Mouse (Mus musculus) megakaryocyte-erythroid progenitor cell, adult 5-6 weeks (primary cell): ENCODE measurements around the gene Neurl2. TPM values are rescaled to one million over a fixed set of nuclear protein-coding genes. Genes with fewer than 3 reads are reported as not detected.
"Not testable (repeated sequence)": the region's sequence is repeated elsewhere in the genome, so short reads cannot be mapped to it uniquely, and the experiment has no call there.

Experiments
- ATAC-seq: replicated peaks from 2 replicates; pipeline ENCODE4 v1.8.0; 2016; ENCODE audit warnings: mild to moderate bottlenecking, inconsistent platforms; ENCODE audit not compliant: severe bottlenecking, poor library complexity, low FRiP score, low TSS enrichment
- total RNA-seq, 2 experiments: library from RNA; stranded (forward) in 1 of 2; stranded (reverse) in 1 of 2; fragments of 200-1000, 215-1000 nt in 1 of 2; fragments of >200 nt in 1 of 2; fragmentation: Nextera tagmentation in 1 of 2; gene quantifications; 2 replicates each; pipeline ENCODE4 v1.2.3; 2014 to 2017

Neurl2 gene
- total RNA-seq (2014; fragmentation: Nextera tagmentation) = 0.26 and 1.8 TPM in 2 replicates
- total RNA-seq (2017) = 2.3 TPM in 1 of 2 replicates, not detected in the other

GRCm38 (mm10) chr2:164833314-164833959 is at the start of gene Neurl2:
Gene Neurl2, minus strand, starts transcription at chr2:164833456.
- peak; percentile 62 for ATAC-seq

DNA sequence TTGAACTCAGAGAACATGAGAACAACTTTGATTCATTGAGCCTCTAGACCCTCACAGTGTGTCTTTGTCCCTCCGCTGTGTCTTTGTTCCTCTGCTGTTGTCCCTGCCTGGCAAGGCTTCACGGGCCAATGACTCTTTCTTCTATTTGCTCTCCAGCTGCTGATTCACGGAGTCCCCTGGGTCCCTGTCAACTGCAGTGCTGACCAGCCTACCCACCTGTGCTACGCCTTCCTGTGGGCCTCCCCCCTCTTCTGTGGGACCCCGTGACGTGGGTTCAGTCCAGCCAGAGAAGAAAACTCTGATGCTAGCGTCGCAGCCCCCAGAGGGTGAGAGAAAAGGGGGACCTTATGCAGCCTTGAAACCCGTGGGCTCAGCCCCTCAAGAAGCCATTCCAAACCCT is 49.4 kb upstream of the Neurl2 start:
- ATAC-seq = no peak

DNA sequence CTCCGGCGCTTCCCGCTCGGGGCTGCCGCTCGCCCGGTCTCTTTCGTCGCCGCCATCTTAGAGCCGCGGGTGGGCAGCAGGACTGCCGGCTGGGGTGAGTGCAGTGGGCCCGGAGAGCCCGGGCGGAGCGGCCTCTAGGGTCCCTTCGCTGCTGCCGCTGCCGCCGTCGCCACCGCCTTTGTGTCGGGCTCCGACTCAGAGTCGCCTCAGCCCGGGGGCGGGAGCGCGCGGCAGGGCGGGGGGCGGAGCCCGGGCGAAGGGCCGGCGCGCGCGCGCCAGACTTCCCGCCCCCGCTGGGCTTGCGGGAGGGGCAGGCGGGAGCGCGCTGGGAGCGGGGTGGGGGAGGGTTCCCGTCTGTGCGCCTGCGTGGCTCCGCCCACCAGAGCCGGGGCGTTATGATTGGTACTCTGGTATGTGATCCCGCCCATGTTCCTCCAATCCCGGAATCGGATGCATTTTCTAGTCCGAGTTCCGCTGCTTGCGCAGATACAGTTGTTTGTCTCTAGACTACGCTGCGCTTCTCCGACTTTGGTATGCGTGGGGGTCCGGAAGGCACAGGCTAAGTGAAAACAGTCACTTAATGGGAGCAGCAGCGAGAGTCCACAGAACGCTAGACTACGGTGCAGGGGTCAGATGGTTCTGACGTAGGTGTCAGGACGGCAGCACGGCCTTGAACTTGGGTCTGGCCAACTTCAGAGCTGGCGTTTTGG is 46.5 kb upstream of the Neurl2 start:
- peak; percentile 80 for ATAC-seq

DNA sequence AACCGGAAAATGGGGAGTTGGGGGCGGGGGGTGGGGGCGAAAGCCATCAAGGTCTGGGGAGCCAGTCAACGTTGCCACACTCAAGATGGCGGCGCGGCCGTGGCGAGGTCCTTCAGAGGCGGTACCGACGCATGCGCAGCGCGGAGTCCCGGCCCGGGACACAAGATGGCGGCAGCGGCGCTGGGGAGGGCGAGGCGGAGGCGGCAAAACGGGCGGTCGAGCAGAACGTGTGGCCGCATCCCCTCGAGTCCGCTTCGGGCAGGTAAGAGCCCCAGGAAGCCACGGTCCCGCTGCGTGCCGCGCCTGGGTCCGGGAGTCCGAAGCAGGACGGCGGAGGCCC is 45.9 kb upstream of the Neurl2 start, which contains the start of gene Pcif1:
Pcif1 (plus strand) TSS at position 77 of the 340 bp plus-strand sequence.
- peak; percentile 39 for ATAC-seq

- ATAC-seq = peak; percentile 54
Observed at GRCm38 (mm10) chr2:164878509-164879227, 45.4 kb upstream of the Neurl2 start.

GRCm38 (mm10) chr2:164877376-164878215 is 44.3 kb upstream of the Neurl2 start:
- not testable (repeated sequence) for ATAC-seq

- ATAC-seq = not testable (repeated sequence)
Observed at GRCm38 (mm10) chr2:164875648-164876047, 42.4 kb upstream of the Neurl2 start.

DNA sequence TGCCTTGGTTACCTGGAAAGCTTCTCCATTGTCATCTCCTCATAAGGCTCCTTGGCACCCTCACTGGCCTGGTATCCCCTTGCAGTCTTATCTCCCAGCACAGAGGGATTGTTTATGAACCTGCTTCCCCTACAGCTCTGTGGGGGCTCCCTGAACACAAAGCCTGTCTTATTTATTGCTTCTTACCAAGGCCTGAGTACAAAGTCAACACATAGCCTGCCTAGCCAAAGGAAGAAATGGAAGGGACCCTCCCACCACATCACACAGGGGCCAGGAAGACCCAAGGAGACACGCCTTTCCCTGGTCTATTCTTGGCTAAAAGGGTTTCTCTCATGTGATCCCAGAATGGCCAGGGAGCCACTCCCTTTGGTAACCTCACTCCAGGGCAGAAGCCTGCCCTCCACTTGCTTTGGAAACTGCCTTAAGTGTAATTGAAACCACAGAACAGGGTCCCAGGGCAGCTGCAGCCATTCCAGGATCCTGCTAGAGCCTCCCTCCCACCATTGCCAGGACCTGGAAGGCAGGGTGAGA is 41.0 kb upstream of the Neurl2 start:
- ATAC-seq = no peak

- ATAC-seq = no peak
Observed at GRCm38 (mm10) chr2:164873621-164874020, 40.4 kb upstream of the Neurl2 start.

DNA sequence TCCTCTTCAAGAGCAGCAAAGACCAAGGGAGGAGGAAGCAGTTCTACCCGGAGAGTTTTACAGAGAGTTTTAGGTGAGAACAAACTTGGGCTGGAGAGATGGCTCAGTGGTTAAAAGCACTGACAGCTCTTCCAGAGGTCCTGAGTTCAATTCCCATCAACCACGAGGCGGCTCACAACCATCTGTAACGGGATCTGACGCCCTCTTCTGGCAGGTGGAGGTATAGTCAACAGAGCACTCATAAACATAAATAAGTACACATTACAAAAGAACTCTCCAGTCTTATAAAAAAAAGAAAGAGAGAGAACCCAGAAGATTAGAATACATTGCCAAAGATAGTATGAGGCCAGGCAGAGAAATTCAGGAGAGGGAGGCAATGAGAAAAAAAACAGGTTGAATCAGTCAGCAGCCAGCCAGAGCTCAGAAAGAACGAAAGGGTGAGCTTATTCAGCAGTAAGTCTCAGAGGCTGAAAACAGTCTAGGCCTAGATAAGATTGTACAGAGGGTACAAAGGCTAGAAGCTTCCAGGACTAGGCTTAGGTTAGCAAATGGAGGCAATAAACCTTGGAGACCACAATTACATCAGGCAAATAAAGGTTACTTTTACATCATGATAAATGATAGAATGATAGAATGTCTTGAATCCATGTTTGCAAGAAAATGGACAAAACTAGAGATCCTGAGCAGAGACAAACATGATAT is 38.5 kb upstream of the Neurl2 start:
- no peak for ATAC-seq

DNA sequence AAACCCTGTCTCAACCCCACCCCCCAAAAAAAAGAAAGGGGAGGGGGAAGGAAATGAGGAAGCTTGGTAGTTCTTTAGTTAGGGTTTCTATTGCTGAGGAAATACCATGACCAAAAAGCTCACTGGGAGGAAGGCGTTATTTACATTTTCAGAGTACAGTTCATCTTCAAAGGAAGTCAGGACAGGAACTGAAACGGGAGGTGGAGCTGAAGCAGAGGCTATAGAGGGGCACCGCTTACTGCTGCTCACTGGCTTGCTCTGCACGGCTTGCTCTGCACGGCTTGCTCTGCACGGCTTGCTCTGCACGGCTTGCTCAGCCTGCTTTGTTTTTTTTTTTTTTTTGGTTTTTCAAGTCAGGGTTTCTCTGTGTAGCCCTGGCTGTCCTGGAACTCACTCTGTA is 35.2 kb upstream of the Neurl2 start:
- ATAC-seq = no peak

GRCm38 (mm10) chr2:164867566-164867965 is 34.3 kb upstream of the Neurl2 start:
- ATAC-seq = no peak

DNA sequence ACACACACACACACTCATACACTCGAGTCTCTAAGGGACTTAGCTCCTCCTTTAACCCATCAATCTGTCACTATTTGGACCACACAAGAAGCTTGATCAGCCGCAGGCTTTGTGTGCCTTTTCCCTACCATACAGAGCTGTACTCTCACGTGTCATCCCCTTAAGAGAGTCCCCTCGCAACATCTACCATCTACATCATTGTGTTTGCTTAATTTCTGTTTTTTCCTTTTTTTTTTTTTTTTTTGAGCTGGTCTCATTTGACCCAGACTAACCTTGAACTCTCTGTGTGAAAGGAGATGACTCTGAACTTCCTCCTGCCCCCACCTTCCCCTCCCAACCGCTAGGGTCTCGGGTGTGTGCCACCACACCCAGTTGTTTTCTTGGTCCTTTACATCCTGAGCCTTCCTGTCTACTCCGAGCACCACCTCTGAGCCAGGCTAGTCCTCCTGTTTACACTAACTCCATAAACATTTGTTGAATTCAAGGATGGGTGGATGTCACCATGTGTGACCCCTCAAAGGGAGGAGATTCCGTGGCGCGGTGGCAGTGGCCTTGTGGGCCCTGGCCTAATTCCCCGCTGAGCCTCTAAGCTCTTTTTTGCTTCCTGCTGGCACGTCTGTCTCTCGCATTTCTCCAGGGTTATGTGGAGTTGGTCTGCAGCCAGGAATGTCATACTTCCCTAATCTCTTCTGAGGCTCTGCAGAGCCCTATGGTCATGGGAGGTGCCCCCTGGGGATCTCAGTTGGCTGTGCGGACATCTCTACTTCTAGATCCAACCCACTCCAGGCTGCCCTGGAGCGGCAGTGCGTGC is 33.7 kb upstream of the Neurl2 start:
- 0 out of 2 replicates have a peak, but pooled peaks have one; percentile 25 for ATAC-seq

DNA sequence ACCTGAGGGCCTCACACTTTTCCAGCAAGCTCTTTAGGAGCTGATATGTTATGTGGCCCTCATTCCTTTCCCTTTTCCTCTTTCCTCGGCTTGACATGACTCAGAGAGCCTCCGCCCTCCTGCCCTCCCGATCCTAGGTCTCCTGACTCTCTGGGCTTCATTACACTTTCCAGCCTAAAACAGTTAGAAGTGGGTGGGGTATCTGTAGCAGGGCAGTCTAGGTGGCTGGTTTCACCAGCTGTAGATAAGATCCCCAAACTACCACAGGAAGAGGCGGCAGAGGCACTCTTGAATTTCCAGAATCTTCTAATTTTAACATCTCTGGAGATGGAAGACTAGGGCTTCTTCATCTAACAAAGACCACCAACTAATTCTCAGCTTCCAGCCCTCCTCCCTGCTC is 31.3 kb upstream of the Neurl2 start:
- peak; percentile 64 for ATAC-seq

DNA sequence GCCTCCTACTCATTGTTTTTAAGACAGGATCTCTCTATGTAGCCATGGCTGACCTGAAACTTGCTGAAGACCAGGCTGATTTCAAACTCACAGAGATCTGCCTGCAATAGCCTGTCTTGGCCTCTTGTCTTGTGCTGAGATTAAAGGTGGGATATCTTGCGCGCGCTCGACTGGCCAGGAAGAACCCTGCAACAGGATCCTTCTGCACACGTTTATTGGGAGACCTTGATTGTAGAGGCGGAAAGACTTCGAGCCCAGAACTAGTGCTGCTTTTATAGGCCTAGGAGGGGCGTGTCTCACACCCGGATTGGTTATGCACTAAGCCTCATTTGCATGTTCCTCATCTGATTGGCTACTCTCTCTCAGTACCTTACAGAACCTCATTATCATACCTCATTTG is 30.2 kb upstream of the Neurl2 start:
- ATAC-seq = not testable (repeated sequence)

GRCm38 (mm10) chr2:164862179-164862861 is 29.1 kb upstream of the Neurl2 start:
- no peak for ATAC-seq

- no peak for ATAC-seq
Observed at GRCm38 (mm10) chr2:164861094-164861493, 27.8 kb upstream of the Neurl2 start.
